Mouse (Mus musculus): ENCODE data around the gene Mosmo. TPM values are rescaled to one million over a fixed set of nuclear protein-coding genes. Genes with fewer than 3 reads are reported as not detected.

Gene Mosmo
- polyA plus RNA-seq, 1 experiment = 37.5 TPM

- H3K4me1 ChIP-seq (ENCODE audit: control insufficient read depth, insufficient read depth, low read length) = 0 out of 2 replicates have a peak, but pooled peaks cover 1% of the 10 kb centered on the region
- no peak overlapping the region for H3K4me3 ChIP-seq (ENCODE audit: insufficient read depth, low read length)
- no peak overlapping the region for H3K27ac ChIP-seq (ENCODE audit: insufficient read depth, low read length)
- TF ChIP-seq CTCF (IDR thresholded peaks at IDR 0.05; ENCODE audit: borderline replicate concordance, insufficient read depth, low read length) (no peak), POLR2A (IDR thresholded peaks at IDR 0.05; ENCODE audit: low read depth, low read length) (no peak)
Measured at GRCm38 (mm10) chr7:120746821-120747220, 69.4 kb downstream of the Mosmo start.

DNA sequence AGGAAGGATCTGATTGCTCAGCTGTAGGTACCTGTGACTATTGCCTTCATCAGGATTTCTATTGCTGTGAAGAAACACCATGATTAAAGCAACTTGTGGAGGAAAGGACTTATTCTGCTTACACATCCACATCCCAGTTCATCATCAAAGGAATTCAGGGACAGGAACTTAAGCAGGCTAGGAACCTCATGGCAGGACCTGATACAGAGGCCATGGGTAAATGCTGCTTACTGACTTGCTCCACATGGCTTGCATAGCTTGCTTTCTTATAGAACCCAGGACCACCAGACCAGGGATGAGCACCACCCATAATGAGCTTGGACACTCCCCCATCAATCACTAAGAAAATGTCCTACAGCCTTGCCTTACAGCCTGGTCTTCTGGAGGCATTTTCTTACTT is 71.1 kb downstream of the Mosmo start:
- Histone ChIP-seq H3K4me3 (ENCODE audit: insufficient read depth, low read length) (no peak overlapping the region), H3K4me1 (ENCODE audit: control insufficient read depth, insufficient read depth, low read length) (0 out of 2 replicates have a peak, but pooled peaks cover 2% of the 10 kb centered on the region), H3K27ac (ENCODE audit: insufficient read depth, low read length) (no peak overlapping the region)
- TF ChIP-seq CTCF (IDR thresholded peaks at IDR 0.05; ENCODE audit: borderline replicate concordance, insufficient read depth, low read length) (no peak), POLR2A (IDR thresholded peaks at IDR 0.05; ENCODE audit: low read depth, low read length) (no peak)

DNA sequence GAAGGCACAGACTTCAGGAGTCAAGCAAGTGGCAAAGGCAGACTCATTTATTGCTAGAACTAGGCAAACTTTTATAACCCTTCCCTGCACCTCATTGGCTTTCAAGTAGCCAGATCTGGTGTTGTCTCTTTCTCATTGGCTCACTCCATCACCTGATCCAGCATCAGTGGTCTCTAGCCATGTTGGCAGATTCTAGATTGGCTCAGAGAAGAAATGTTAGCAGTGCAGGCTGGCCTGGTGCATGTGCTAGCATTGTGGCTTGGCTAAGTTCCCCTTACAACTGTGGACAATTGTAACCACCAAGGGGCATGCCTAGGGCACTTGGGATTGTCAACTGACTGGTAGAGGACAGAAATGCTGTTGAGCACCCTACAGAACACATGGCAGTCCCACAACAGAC is 73.9 kb downstream of the Mosmo start:
- no peak overlapping the region for H3K4me3 ChIP-seq (ENCODE audit: insufficient read depth, low read length)
- H3K4me1 ChIP-seq (ENCODE audit: control insufficient read depth, insufficient read depth, low read length) = 0 out of 2 replicates have a peak, but pooled peaks cover 2% of the 10 kb centered on the region
- H3K27ac ChIP-seq (ENCODE audit: insufficient read depth, low read length) = no peak overlapping the region
- TF ChIP-seq CTCF (IDR thresholded peaks at IDR 0.05; ENCODE audit: borderline replicate concordance, insufficient read depth, low read length) (no peak), POLR2A (IDR thresholded peaks at IDR 0.05; ENCODE audit: low read depth, low read length) (no peak)

DNA sequence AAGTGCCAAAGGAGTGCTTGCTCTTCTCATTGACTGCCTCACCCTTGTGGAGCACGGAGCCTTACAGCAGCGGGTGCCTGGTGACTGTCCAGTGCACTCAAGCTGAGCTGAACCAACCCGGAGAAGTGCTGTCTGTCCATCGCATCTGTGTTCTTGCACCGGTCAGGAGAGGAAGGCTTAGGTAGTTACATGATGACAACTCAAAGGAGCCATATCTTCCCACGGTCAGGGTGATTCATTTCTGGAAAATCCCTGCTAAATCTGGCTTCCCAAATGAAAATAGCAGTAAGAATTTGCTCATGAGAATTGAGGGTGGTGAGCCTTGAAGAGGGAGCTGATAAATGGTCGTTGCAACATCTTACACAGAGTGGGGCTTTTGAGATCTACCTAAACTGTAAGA is 74.5 kb downstream of the Mosmo start:
- Histone ChIP-seq H3K27ac (ENCODE audit: insufficient read depth, low read length) (no peak overlapping the region), H3K4me3 (ENCODE audit: insufficient read depth, low read length) (no peak overlapping the region), H3K4me1 (ENCODE audit: control insufficient read depth, insufficient read depth, low read length) (0 out of 2 replicates have a peak, but pooled peaks cover 2% of the 10 kb centered on the region)
- no peak for TF ChIP-seq CTCF (IDR thresholded peaks at IDR 0.05; ENCODE audit: borderline replicate concordance, insufficient read depth, low read length)
- no peak for TF ChIP-seq POLR2A (IDR thresholded peaks at IDR 0.05; ENCODE audit: low read depth, low read length)

DNA sequence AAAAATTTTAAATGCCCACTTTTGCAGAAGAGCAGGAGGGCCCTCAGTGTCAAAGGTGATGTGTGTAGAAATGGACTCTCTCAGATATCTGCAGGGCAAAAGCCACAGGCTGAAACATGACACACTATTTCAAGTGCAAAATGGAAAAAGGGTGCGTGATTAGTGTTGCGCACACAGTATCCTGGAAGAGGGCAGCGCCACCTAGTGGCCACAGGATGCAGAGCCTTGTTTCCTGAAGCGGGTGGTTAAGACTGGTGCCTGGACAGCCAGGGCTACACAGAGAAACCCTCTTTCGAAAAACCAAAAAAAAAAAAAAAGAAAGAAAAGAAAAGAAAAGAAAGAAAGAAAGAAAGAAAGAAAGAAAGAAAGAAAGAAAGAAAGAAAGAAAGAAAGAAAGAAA is 77.3 kb downstream of the Mosmo start:
- Histone ChIP-seq H3K4me1 (ENCODE audit: control insufficient read depth, insufficient read depth, low read length) (0 out of 2 replicates have a peak, but pooled peaks cover 2% of the 10 kb centered on the region), H3K4me3 (ENCODE audit: insufficient read depth, low read length) (no peak overlapping the region), H3K27ac (ENCODE audit: insufficient read depth, low read length) (no peak overlapping the region)
- TF ChIP-seq CTCF (IDR thresholded peaks at IDR 0.05; ENCODE audit: borderline replicate concordance, insufficient read depth, low read length) (peak; percentile 94), POLR2A (IDR thresholded peaks at IDR 0.05; ENCODE audit: low read depth, low read length) (no peak)

DNA sequence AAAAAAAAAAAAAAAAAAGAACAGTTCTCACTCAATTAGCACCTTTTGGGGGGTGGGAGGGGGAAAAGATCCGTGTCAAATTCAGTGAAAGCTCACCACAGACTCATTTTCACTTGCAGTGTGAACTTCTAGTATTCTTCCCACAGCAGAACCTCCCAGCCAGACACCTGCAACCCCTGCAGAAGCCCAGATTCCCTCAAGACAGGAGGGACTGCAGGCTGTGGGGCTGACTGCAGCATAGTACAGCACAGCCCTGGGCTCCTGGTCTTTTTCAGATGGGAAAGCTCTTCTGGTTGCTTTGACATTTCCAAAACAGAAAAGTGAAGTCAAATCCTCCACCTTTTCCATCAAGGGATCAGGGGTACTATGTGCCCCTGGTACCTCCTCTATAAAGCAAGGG is 90.0 kb downstream of the Mosmo start:
- no peak overlapping the region for H3K4me3 ChIP-seq (ENCODE audit: insufficient read depth, low read length)
- H3K27ac ChIP-seq (ENCODE audit: insufficient read depth, low read length) = no peak overlapping the region
- no peaks in the 10 kb centered on the region for H3K4me1 ChIP-seq (ENCODE audit: control insufficient read depth, insufficient read depth, low read length)
- no peak for TF ChIP-seq CTCF (IDR thresholded peaks at IDR 0.05; ENCODE audit: borderline replicate concordance, insufficient read depth, low read length)
- no peak for TF ChIP-seq POLR2A (IDR thresholded peaks at IDR 0.05; ENCODE audit: low read depth, low read length)

- H3K4me3 ChIP-seq (ENCODE audit: insufficient read depth, low read length) = no peak overlapping the region
- no peaks in the 10 kb centered on the region for H3K4me1 ChIP-seq (ENCODE audit: control insufficient read depth, insufficient read depth, low read length)
- H3K27ac ChIP-seq (ENCODE audit: insufficient read depth, low read length) = no peak overlapping the region
- TF ChIP-seq CTCF (IDR thresholded peaks at IDR 0.05; ENCODE audit: borderline replicate concordance, insufficient read depth, low read length) (no peak), POLR2A (IDR thresholded peaks at IDR 0.05; ENCODE audit: low read depth, low read length) (no peak)
Measured at GRCm38 (mm10) chr7:120771389-120771788, 94.0 kb downstream of the Mosmo start.

- TF ChIP-seq POLR2A (IDR thresholded peaks at IDR 0.05; ENCODE audit: low read depth, low read length) = no peak
- TF ChIP-seq CTCF (IDR thresholded peaks at IDR 0.05; ENCODE audit: borderline replicate concordance, insufficient read depth, low read length) = no peak
- Histone ChIP-seq H3K27ac (ENCODE audit: insufficient read depth, low read length) (no peak overlapping the region), H3K4me1 (ENCODE audit: control insufficient read depth, insufficient read depth, low read length) (no peaks in the 10 kb centered on the region), H3K4me3 (ENCODE audit: insufficient read depth, low read length) (no peak overlapping the region)
Measured at GRCm38 (mm10) chr7:120778012-120778411, 100.6 kb downstream of the Mosmo start.

Other genes starting within 250 kb of the Mosmo start
- gene Uqcrc2, start 42.4 kb upstream of the Mosmo start, polyA plus RNA-seq (2011; ENCODE audit: insufficient read length, low read depth, missing spikeins) = 176 and 203 TPM in 2 replicates
- gene Pdzd9, start 7.3 kb upstream of the Mosmo start, polyA plus RNA-seq (2011; ENCODE audit: insufficient read length, low read depth, missing spikeins) = not detected in 2 replicates
- gene Vwa3a, start 61.7 kb downstream of the Mosmo start, polyA plus RNA-seq (2011; ENCODE audit: insufficient read length, low read depth, missing spikeins) = 0.13 TPM in 1 of 2 replicates, not detected in the other
- not detected in 2 replicates for gene Gm5737, start 134.7 kb downstream of the Mosmo start, polyA plus RNA-seq (2011; ENCODE audit: insufficient read length, low read depth, missing spikeins)
- 42.0 and 47.7 TPM in 2 replicates for gene Eef2k, start 165.2 kb downstream of the Mosmo start, polyA plus RNA-seq (2011; ENCODE audit: insufficient read length, low read depth, missing spikeins)
- gene Polr3e, start 240.1 kb downstream of the Mosmo start, polyA plus RNA-seq (2011; ENCODE audit: insufficient read length, low read depth, missing spikeins) = 22.0 and 24.0 TPM in 2 replicates